ENCODE assay signal across 21 mouse cellular contexts in the genomic region with DNA sequence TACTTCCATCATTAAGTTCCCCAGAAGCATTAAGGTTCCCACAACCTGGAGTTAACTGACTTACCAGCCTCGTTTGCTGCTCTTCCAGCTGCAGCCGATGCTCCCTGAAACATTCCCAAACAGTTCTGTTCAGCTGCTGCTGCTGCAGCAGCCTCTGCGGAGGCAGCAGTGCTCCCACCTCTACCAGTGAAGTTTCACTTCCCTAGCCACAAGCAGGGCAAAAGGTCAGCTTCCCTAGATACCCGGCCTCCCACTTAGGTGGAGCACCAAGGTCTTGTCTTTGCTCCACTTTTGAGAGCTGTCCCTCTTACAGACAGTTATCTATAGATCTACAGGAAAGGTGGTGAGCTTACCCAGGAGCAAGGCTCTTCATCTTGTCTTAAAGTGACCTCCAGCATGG. TPM values are rescaled to one million over a fixed set of nuclear protein-coding genes. Genes with fewer than 3 reads are reported as not detected.
DNase-seq lines count a peak whose midpoint lies in the region; ATAC-seq lines count a peak whose summit lies in the region.
"Had no signal": no experiment of that assay in that cellular context is flagged by ENCODE, and none has a peak within 500 bp of the region (broad histone marks: within the 10 kb centered on the region; RNA-seq: fewer than 3 reads in every experiment).

No protein-coding gene starts in this region.

- peak; percentile 11 to 23 for DNase-seq in lung, adult 18-20 months
- no peak for DNase-seq in lung, postnatal 25 days (ENCODE audit: low spot score)
- peak; percentile 42 to 46 for DNase-seq in spleen, postnatal 36 days (ENCODE audit: low spot score in 2 of 2)
- no peak for DNase-seq in spleen, postnatal 14 days (ENCODE audit: low spot score in 2 of 2)
- DNase-seq in splenic B cell, adult 2 months (ENCODE audit: low read depth, low spot score), result peak; percentile 55
- DNase-seq in heart, postnatal 10 days, result no peak
- DNase-seq: adrenal gland, postnatal 14 days; cerebellum, adult 2 months; heart, postnatal 14 days; kidney, adult 18-20 months; kidney, postnatal 14 days; liver, embryonic 13.5 days; thymus, adult 2 months had no signal

- no peaks in the 10 kb centered on the region for H3K36me3 ChIP-seq in splenic B cell, adult 2 months (ENCODE audit: control insufficient read depth, insufficient read depth, low read length, poor library complexity, severe bottlenecking)
- H3K36me3 ChIP-seq: forebrain, embryonic 15.5 days; hindbrain, embryonic 13.5 days; limb, embryonic 13.5 days; liver, embryonic 13.5 days; lung, embryonic 15.5 days; midbrain, embryonic 15.5 days; stomach, embryonic 15.5 days had no signal

- intact Hi-C loops in heart, postnatal 10 days (cut with DNase I), result loop anchor here (10.0 kb wide), 2 partner anchors 141 to 411 kb away; no protein-coding TSS in a partner anchor

- peak; percentile 67 for ATAC-seq in granulocyte monocyte progenitor cell, adult 5-6 weeks (replicated peaks; ENCODE audit: poor library complexity, severe bottlenecking)
- ATAC-seq: forebrain, embryonic 15.5 days; inflammation-experienced regulatory T-cells, adult 6 months; midbrain, embryonic 15.5 days had no signal

- peaks cover 6% of the 10 kb centered on the region; the same call in 1 of the 2 replicates for H3K27me3 ChIP-seq in splenic B cell, adult 2 months (ENCODE audit: control insufficient read depth, insufficient read depth, low read length, poor library complexity, severe bottlenecking)

RNA-seq across cellular contexts. Expression of gene Aldh1a2, which starts 2.0 kb away (rescaled TPM):
- total RNA-seq in granulocyte monocyte progenitor cell, adult 5-6 weeks (2014; fragmentation: Nextera tagmentation), result not detected in 2 replicates
- not detected in 2 replicates for total RNA-seq in granulocyte monocyte progenitor cell, adult 5-6 weeks (2017)
- 10 to 100 TPM; 35.9 to 46.6 TPM for total RNA-seq in heart, postnatal 10 days (2021)

RNA-seq across cellular contexts. Expression of gene Aqp9, which starts 45.2 kb away (rescaled TPM):
- 1.0 and 1.1 TPM in 2 replicates for total RNA-seq in granulocyte monocyte progenitor cell, adult 5-6 weeks (2014; fragmentation: Nextera tagmentation)
- total RNA-seq in granulocyte monocyte progenitor cell, adult 5-6 weeks (2017), result 0.52 and 1.4 TPM in 2 replicates
- total RNA-seq in heart, postnatal 10 days (2021), result under 1 TPM; 0.12 to 0.29 TPM

Comparison
In these comparisons a context has a peak if more than half of its experiments do, and no peak if none do; other contexts are left out.
1. DNase-seq: peak in lung, adult 18-20 months (2 of 2), spleen, postnatal 36 days (2 of 2) and splenic B cell, adult 2 months (single experiment); none in lung, postnatal 25 days (single experiment), spleen, postnatal 14 days (0 of 2) and heart, postnatal 10 days (0 of 2).
2. RNA of gene Aldh1a2, which starts 2.0 kb away (total RNA-seq): 35.9 to 46.6 TPM in heart, postnatal 10 days; not detected in granulocyte monocyte progenitor cell, adult 5-6 weeks; every median in the first group is over 10 times any median in the second.